Mouse (Mus musculus) liver, embryonic 14.5 days (tissue): Measurements from ENCODE around the gene Rapgefl1.

ENCODE experiments used
- CTCF ChIP-seq: IDR thresholded peaks from 2 replicates; pipeline ENCODE4 v1.5.1; 2016; ENCODE audit warnings: antibody characterized with exemption, low read depth, control low read depth
- EP300 ChIP-seq: IDR thresholded peaks from 2 replicates; pipeline ENCODE4 v1.6.1; 2016; ENCODE audit warnings: antibody characterized with exemption, low read depth

DNA sequence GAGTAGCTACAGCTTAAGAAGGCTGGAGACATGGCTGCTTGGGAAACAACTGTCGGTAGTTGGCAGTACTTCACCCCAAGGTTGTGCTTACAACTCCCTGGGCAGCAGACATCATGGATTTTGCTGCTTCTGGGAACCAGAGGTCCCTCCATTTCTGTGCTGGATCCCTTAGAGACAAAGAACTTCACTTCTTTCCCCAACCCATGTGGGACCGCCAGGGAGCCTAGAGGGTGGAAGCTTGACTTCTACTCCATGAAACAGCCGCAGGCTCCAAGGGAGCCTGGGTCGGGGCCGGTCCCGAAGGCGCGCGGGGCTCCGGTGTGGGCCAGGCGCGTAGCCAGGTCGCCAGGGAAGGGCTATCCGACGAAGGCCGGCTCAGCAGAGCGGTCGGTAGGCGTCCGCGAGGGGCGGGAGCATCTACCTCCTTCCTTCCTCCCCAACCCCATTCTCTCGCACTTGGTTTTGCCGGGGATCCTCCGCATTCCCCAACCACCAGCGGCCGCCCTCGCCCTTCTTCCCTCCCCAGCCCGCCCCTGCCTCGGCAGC, 42.0 kb upstream of the Rapgefl1 start:
- TF ChIP-seq CTCF (peak; percentile 44), EP300 (no peak)
